Mouse (Mus musculus) testis, adult 2 months (tissue): ENCODE data around the gene Zbp1.

Source experiments
- CTCF ChIP-seq: fragments of 200-500 bp; IDR thresholded peaks from 2 replicates; pipeline ENCODE4 v1.5.1; 2012; ENCODE audit warnings: low read depth, mild to moderate bottlenecking, inconsistent platforms, low read length, moderate library complexity; ENCODE audit not compliant: control insufficient read depth, insufficient read depth, insufficient replicate concordance
- POLR2A ChIP-seq: fragments of 200-500 bp; IDR thresholded peaks from 2 replicates; pipeline ENCODE4 v1.6.1; 2012; ENCODE audit warnings: low read depth, mild to moderate bottlenecking, inconsistent platforms, low read length, moderate library complexity; ENCODE audit not compliant: control insufficient read depth

- TF ChIP-seq CTCF (no peak), POLR2A (no peak)
Measured at GRCm38 (mm10) chr2:173266349-173267112, 47.8 kb upstream of the Zbp1 start.
